Mouse (Mus musculus): Measurements from ENCODE around the gene Scaf8. TPM values are rescaled to one million over a fixed set of nuclear protein-coding genes. Genes with fewer than 3 reads are reported as not detected.

Scaf8 gene
- polyA plus RNA-seq, 1 experiment from 2014 or later = 9.8 TPM

GRCm38 (mm10) chr17:3204826-3205405 is 90.1 kb downstream of the Scaf8 start:
- Histone ChIP-seq H3K9me3 (ENCODE audit: low read length) (no peaks in the 10 kb centered on the region), H3K4me2 (replicated peaks; ENCODE audit: low read depth, low read length) (no peak overlapping the region), H3K27me3 (replicated peaks; ENCODE audit: insufficient read depth, low read length) (no peaks in the 10 kb centered on the region), H3K9ac (replicated peaks; ENCODE audit: low read depth) (no peak overlapping the region), H3K36me3 (ENCODE audit: insufficient read depth, low read length) (peaks cover 5% of the 10 kb centered on the region; the same call in 1 of the 2 replicates), H3K4me3 (ENCODE audit: low read depth, low read length) (no peak overlapping the region), H3K27ac (ENCODE audit: low read length) (peak overlapping the region; percentile 54), H3K4me1 (ENCODE audit: insufficient read depth, low read depth, low read length) (peaks cover 9% of the 10 kb centered on the region; the same call in 1 of the 2 replicates)
- TF ChIP-seq EP300 (IDR thresholded peaks at IDR 0.05) = peak; percentile 36; the same call in 1 of the 2 replicates
- TF ChIP-seq CTCF (IDR thresholded peaks at IDR 0.05) = no peak
- 59% methylated on average over 7 of the region's 7 CpGs for WGBS
- ATAC-seq = peak; percentile 76
- DNase-seq (ENCODE audit: low spot score) = peak; percentile 72

GRCm38 (mm10) chr17:3206527-3207398 is 92.0 kb downstream of the Scaf8 start:
- peak; percentile 62 for ATAC-seq
- Histone ChIP-seq H3K4me2 (replicated peaks; ENCODE audit: low read depth, low read length) (no peak overlapping the region), H3K27ac (ENCODE audit: low read length) (peak overlapping the region; percentile 69), H3K9me3 (ENCODE audit: low read length) (no peaks in the 10 kb centered on the region), H3K4me1 (ENCODE audit: insufficient read depth, low read depth, low read length) (peaks cover 9% of the 10 kb centered on the region; the same call in 1 of the 2 replicates), H3K27me3 (replicated peaks; ENCODE audit: insufficient read depth, low read length) (no peaks in the 10 kb centered on the region), H3K4me3 (ENCODE audit: low read depth, low read length) (no peak overlapping the region), H3K36me3 (ENCODE audit: insufficient read depth, low read length) (no peaks in the 10 kb centered on the region), H3K9ac (replicated peaks; ENCODE audit: low read depth) (no peak overlapping the region)
- 35% methylated on average over 2 of the region's 2 CpGs for WGBS
- TF ChIP-seq CTCF (IDR thresholded peaks at IDR 0.05) (no peak), EP300 (IDR thresholded peaks at IDR 0.05) (peak; percentile 57; the same call in 1 of the 2 replicates)
- peak; percentile 81 for DNase-seq (ENCODE audit: low spot score)

- peaks cover 9% of the 10 kb centered on the region; the same call in 1 of the 2 replicates for H3K4me1 ChIP-seq (ENCODE audit: insufficient read depth, low read depth, low read length)
- peak overlapping the region; percentile 68 for H3K27ac ChIP-seq (ENCODE audit: low read length)
- no peaks in the 10 kb centered on the region for H3K9me3 ChIP-seq (ENCODE audit: low read length)
- WGBS = 57% methylated on average over 6 of the region's 6 CpGs
- H3K9ac ChIP-seq (replicated peaks; ENCODE audit: low read depth) = no peak overlapping the region
- TF ChIP-seq EP300 (IDR thresholded peaks at IDR 0.05) = peak; percentile 75; the same call in 1 of the 2 replicates
- TF ChIP-seq CTCF (IDR thresholded peaks at IDR 0.05) = no peak
- H3K36me3 ChIP-seq (ENCODE audit: insufficient read depth, low read length) = no peaks in the 10 kb centered on the region
- H3K4me3 ChIP-seq (ENCODE audit: low read depth, low read length) = no peak overlapping the region
- ATAC-seq (peak; percentile 37), DNase-seq (ENCODE audit: low spot score) (peak; percentile 68)
- no peaks in the 10 kb centered on the region for H3K27me3 ChIP-seq (replicated peaks; ENCODE audit: insufficient read depth, low read length)
- H3K4me2 ChIP-seq (replicated peaks; ENCODE audit: low read depth, low read length) = no peak overlapping the region
Observed at GRCm38 (mm10) chr17:3207529-3208240, 92.9 kb downstream of the Scaf8 start.

- Histone ChIP-seq H3K27ac (ENCODE audit: low read length) (peak overlapping the region; percentile 38; the same call in 1 of the 2 replicates), H3K4me2 (replicated peaks; ENCODE audit: low read depth, low read length) (no peak overlapping the region), H3K4me1 (ENCODE audit: insufficient read depth, low read depth, low read length) (peaks cover 9% of the 10 kb centered on the region; the same call in 1 of the 2 replicates), H3K4me3 (ENCODE audit: low read depth, low read length) (no peak overlapping the region), H3K36me3 (ENCODE audit: insufficient read depth, low read length) (no peaks in the 10 kb centered on the region), H3K27me3 (replicated peaks; ENCODE audit: insufficient read depth, low read length) (no peaks in the 10 kb centered on the region), H3K9ac (replicated peaks; ENCODE audit: low read depth) (no peak overlapping the region), H3K9me3 (ENCODE audit: low read length) (no peaks in the 10 kb centered on the region)
- DNase-seq (ENCODE audit: low spot score) (no peak), ATAC-seq (no peak)
- 56% methylated on average over 1 of the region's 1 CpGs for WGBS
- TF ChIP-seq CTCF (IDR thresholded peaks at IDR 0.05) (no peak), EP300 (IDR thresholded peaks at IDR 0.05) (no peak)
Observed at GRCm38 (mm10) chr17:3208471-3208870, 93.7 kb downstream of the Scaf8 start.

- DNase-seq (ENCODE audit: low spot score) = no peak
- TF ChIP-seq CTCF (IDR thresholded peaks at IDR 0.05) (no peak), EP300 (IDR thresholded peaks at IDR 0.05) (no peak)
- Histone ChIP-seq H3K27ac (ENCODE audit: low read length) (peak overlapping the region; percentile 38; the same call in 1 of the 2 replicates), H3K9me3 (ENCODE audit: low read length) (no peaks in the 10 kb centered on the region), H3K4me3 (ENCODE audit: low read depth, low read length) (no peak overlapping the region), H3K4me1 (ENCODE audit: insufficient read depth, low read depth, low read length) (peaks cover 9% of the 10 kb centered on the region; the same call in 1 of the 2 replicates), H3K4me2 (replicated peaks; ENCODE audit: low read depth, low read length) (no peak overlapping the region), H3K36me3 (ENCODE audit: insufficient read depth, low read length) (no peaks in the 10 kb centered on the region), H3K27me3 (replicated peaks; ENCODE audit: insufficient read depth, low read length) (no peaks in the 10 kb centered on the region), H3K9ac (replicated peaks; ENCODE audit: low read depth) (no peak overlapping the region)
- 63% methylated on average over 4 of the region's 4 CpGs for WGBS
- ATAC-seq = no peak
Observed at GRCm38 (mm10) chr17:3209581-3209980, 94.8 kb downstream of the Scaf8 start.

All from lung, postnatal 0 days (tissue).